Mouse (Mus musculus): ENCODE measurements around the gene Pptc7.

DNA sequence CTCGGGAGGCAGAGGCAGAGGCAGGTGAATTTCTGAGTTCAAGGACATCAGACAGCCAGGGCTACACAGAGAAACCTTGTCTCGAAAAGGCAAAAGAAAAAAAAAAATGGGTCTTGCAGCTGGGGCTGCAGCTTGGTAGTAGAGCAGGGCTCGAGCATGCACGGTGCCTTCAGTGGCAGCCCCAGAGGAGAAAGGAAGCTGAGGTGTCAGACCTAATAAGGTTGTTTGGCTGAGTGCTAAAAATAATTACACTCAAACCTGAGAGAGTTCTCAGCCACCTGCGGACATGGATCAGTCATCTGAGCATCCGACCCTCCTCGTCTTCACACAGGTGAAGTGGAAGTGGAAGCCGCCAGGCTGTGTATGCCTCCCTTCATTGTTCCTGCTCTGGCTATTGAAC is 26.5 kb downstream of the Pptc7 start:
- TF ChIP-seq CTCF (IDR thresholded peaks at IDR 0.05; ENCODE audit: borderline replicate concordance, extremely low read depth, insufficient read depth, insufficient read length) (no peak), POLR2A (IDR thresholded peaks at IDR 0.05; ENCODE audit: borderline replicate concordance, extremely low read depth, insufficient read depth, insufficient read length, poor library complexity, severe bottlenecking) (no peak)
